Mouse (Mus musculus) hindbrain, postnatal 0 days (tissue): ENCODE measurements around the gene Nol11. TPM values are rescaled to one million over a fixed set of nuclear protein-coding genes. Genes with fewer than 3 reads are reported as not detected.
A peak's percentile ranks its signal among the peaks of the same experiment; 100 is the strongest.
"Not testable (repeated sequence)": the region's sequence is repeated elsewhere in the genome, so short reads cannot be mapped to it uniquely, and the experiment has no call there.

Experiments
- ATAC-seq: fragments of 200-750 bp; cut with Nextera tagmentation; 2 replicates; pipeline ENCODE4 v1.8.0; 2017; ENCODE audit warnings: mild to moderate bottlenecking, moderate TSS enrichment, moderate library complexity
- DNase-seq: peaks from one replicate; pipeline ENCODE4 v3.0.0-alpha.2; 2015; ENCODE audit warnings: low spot score
- H3K27ac ChIP-seq: fragments of 300-500 bp; sonication (generic); 2 replicates; pipeline ENCODE4 v1.5.1; 2014; ENCODE audit warnings: mild to moderate bottlenecking
- H3K27me3 ChIP-seq: fragments of 300-500 bp; sonication (generic); 2 replicates; pipeline ENCODE4 v1.6.1; 2014; ENCODE audit warnings: low read length, mixed read lengths; ENCODE audit not compliant: insufficient read depth
- H3K36me3 ChIP-seq: fragments of 300-500 bp; sonication (generic); 2 replicates; pipeline ENCODE4 v1.6.1; 2014; ENCODE audit warnings: low read length, mixed read lengths; ENCODE audit not compliant: insufficient read depth
- H3K4me1 ChIP-seq: fragments of 300-500 bp; sonication (generic); 2 replicates; pipeline ENCODE4 v1.6.1; 2014; ENCODE audit warnings: antibody characterized with exemption, low read length, mixed read lengths; ENCODE audit not compliant: insufficient read depth
- H3K4me2 ChIP-seq: fragments of 300-500 bp; sonication (generic); 2 replicates; pipeline ENCODE4 v1.6.1; 2014; ENCODE audit warnings: low read depth, mild to moderate bottlenecking, low read length, moderate library complexity, mixed read lengths
- H3K4me3 ChIP-seq: fragments of 300-500 bp; sonication (generic); 2 replicates; pipeline ENCODE4 v1.5.1; 2014; ENCODE audit warnings: low read length
- H3K9ac ChIP-seq: fragments of 300-500 bp; sonication (generic); replicated peaks from 2 replicates; pipeline ENCODE4 v1.6.1; 2014; ENCODE audit warnings: mild to moderate bottlenecking, low read length, moderate library complexity, mixed read lengths
- H3K9me3 ChIP-seq: fragments of 300-500 bp; sonication (generic); 2 replicates; pipeline ENCODE4 v1.6.1; 2016; ENCODE audit warnings: low read length, mixed read lengths
- CTCF ChIP-seq: IDR thresholded peaks from 2 replicates; pipeline ENCODE4 v1.5.1; 2016; ENCODE audit warnings: antibody characterized with exemption, control low read depth, low read depth
- WGBS: fragments of 180-500 bp; shearing (Covaris S2); extraction: QIAGEN DNeasy Blood & Tissue Kit; methylation state at CpG from one replicate; pipeline ENCODE4 v1.1.7; 2014; 5-methylcytosine and 5-hydroxymethylcytosine counted together
- polyA plus RNA-seq: library from polyadenylated mRNA; unstranded; fragments of >200 nt; fragmentation: Nextera tagmentation; extraction: Ambion mirVana; gene quantifications from 2 replicates; pipeline ENCODE4 v1.2.1, GENCODE M21; 2015
- total RNA-seq: library from RNA; depleted of rRNA; stranded (reverse); fragments of >200 nt; gene quantifications from 2 replicates; pipeline ENCODE4 v1.2.3, GENCODE M21; 2014

The Nol11 gene
- total and polyA plus RNA-seq, 2 experiments from 2014 or later, result 31.5 to 35.3 TPM

DNA sequence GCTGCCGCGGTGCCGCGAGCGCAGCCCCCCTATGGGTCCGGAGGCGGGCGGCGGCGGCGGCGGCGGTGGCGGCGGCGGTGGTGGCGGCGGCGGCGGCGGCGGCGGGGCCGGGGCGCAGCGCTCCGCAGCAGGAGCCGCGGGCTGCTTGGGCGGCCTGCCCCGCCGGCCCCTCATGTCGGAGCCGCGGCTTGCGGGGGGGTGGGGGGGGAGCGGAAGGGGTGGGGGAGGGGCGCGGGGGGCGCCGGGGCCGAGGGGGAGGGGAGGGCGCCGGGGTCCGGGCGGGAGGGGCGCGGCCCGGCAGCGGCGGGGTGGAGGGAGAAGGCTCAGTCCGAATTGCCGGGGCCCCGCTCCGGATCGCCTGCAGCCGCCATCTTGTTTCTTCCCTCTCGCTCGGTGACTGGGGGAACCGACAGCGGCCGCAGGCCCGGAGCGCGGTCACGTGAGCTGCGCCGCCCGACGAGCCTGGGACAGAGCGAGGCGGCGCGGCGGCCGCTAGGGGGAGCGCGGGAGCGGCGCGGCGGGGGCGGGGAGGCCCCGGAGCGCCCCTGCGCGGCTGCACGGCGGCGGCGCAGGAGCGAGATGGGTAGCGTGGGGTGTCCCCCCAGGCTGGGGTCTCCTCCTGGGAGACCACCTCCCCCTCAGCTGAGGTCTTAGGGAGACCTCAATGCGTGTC, 57.3 kb downstream of the Nol11 start, which contains the start of gene Bptf:
TSS of gene Bptf (minus strand) at position 379 of the 673 bp plus-strand sequence.
- DNase-seq, result peak; percentile 94
- peak within 1 kb of the TSS; percentile 96 for H3K27ac ChIP-seq
- H3K27me3 ChIP-seq, result no peaks in the 10 kb centered on the region
- TF ChIP-seq CTCF, result peak; percentile 41; the same call in 1 of the 2 replicates
- ATAC-seq, result peak; percentile 98
- peak within 1 kb of the TSS; percentile 95 for H3K4me2 ChIP-seq
- H3K9me3 ChIP-seq, result no peaks in the 10 kb centered on the region
- peak within 1 kb of the TSS; percentile 97 for H3K9ac ChIP-seq
- no peaks in the 10 kb centered on the region for H3K36me3 ChIP-seq
- no peaks in the 10 kb centered on the region for H3K4me1 ChIP-seq
- under 1% methylated on average over 30 of the region's 94 CpGs for WGBS
- peak within 1 kb of the TSS; percentile 97 for H3K4me3 ChIP-seq

DNA sequence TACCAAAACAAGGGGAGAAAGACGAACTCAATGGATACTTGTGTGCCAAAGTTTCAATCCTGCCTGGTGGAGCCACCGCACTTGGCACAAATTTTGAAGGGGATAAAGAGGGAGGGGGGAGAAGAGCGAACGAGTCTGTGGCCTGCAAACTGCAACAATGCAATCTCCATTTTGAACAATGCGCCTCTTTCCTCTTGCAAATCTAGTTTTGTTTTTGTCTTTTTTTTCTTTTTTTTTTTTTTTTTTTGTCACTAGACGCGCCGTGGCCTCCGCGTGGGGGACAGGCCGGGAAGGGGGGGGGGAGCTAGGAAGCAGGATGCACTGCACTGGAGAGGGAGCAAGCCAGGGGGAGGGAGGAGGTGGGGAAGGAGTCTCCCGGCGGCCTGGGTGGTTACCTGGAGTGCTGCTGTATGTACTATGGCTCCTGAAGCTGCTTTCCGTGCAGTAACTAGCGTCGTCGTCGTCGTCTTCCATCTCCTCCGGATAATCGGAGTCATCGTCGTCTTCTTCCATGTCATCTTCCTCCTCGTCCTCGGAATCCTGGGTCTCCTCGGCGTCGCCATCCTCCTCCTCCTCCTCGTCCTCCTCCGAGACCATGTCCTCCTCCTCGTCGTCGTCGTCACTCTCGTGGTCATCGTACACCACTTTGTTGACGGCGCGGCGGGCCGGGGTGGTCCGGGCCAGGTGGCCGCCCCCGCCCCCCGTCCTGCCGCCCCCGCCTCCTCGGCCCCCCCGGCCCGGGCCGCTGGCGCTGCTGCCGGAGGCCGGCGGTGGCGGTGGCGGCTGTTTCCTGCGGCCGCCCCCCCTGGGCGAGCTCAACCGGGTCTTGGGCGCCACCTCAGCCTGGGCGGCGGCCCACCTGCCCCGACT, 58.1 kb downstream of the Nol11 start:
- no peaks in the 10 kb centered on the region for H3K36me3 ChIP-seq

GRCm38 (mm10) chr11:107130221-107130788, 58.9 kb downstream of the Nol11 start:
- H3K9ac ChIP-seq, result peak overlapping the region; percentile 97
- peak overlapping the region; percentile 95 for H3K4me2 ChIP-seq
- no peak for TF ChIP-seq CTCF
- peak; percentile 18 for DNase-seq
- WGBS, result 1% methylated on average over 18 of the region's 18 CpGs
- no peaks in the 10 kb centered on the region for H3K36me3 ChIP-seq
- ATAC-seq, result no peak
- no peaks in the 10 kb centered on the region for H3K27me3 ChIP-seq
- peak overlapping the region; percentile 97 for H3K4me3 ChIP-seq
- peak overlapping the region; percentile 96; the same call in 1 of the 2 replicates for H3K27ac ChIP-seq
- H3K9me3 ChIP-seq, result no peaks in the 10 kb centered on the region
- no peaks in the 10 kb centered on the region for H3K4me1 ChIP-seq

More for the DNA sequence above, 58.1 kb downstream of the Nol11 start:
- H3K4me2 ChIP-seq, result peak overlapping the region; percentile 95
- ATAC-seq, result peak; percentile 55; the same call in 1 of the 2 replicates
- under 1% methylated on average over 43 of the region's 65 CpGs for WGBS
- peak; percentile 60 for DNase-seq
- H3K4me3 ChIP-seq, result peak overlapping the region; percentile 97
- no peaks in the 10 kb centered on the region for H3K9me3 ChIP-seq
- H3K9ac ChIP-seq, result peak overlapping the region; percentile 97
- peak overlapping the region; percentile 96 for H3K27ac ChIP-seq
- TF ChIP-seq CTCF, result no peak
- no peaks in the 10 kb centered on the region for H3K4me1 ChIP-seq
- H3K27me3 ChIP-seq, result no peaks in the 10 kb centered on the region

DNA sequence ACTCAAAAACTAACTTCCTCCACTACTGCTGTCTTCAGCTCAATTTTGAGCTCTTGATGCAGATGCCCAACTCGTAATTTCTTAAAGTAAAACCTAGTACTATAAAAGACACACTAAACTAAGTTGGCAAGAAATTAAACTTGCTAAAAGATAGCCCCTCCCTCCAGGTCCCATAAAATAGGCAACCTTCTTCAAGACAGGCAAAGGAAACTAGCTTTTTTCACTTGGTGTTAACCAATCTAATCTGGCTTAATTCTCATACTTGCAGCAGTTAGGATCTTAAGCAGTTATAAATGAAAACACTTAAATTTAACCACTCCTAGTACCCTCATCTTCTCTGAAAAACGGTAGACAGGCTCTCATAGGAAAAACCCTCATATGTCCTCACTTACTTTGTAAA, 59.5 kb downstream of the Nol11 start:
- no peaks in the 10 kb centered on the region for H3K27me3 ChIP-seq
- no peaks in the 10 kb centered on the region for H3K4me1 ChIP-seq
- H3K27ac ChIP-seq, result no peak overlapping the region
- ATAC-seq, result no peak
- no peak for DNase-seq
- peak overlapping the region; percentile 97 for H3K4me3 ChIP-seq
- H3K9ac ChIP-seq, result 0 out of 2 replicates have a peak overlapping the region, but pooled peaks have one; percentile 97
- H3K9me3 ChIP-seq, result no peaks in the 10 kb centered on the region
- H3K36me3 ChIP-seq, result no peaks in the 10 kb centered on the region
- 13% methylated on average over 2 of the region's 2 CpGs for WGBS
- peak overlapping the region; percentile 95 for H3K4me2 ChIP-seq
- no peak for TF ChIP-seq CTCF

GRCm38 (mm10) chr11:107126716-107127115, 62.5 kb downstream of the Nol11 start:
- H3K4me3 ChIP-seq, H3K27ac ChIP-seq, H3K27me3 ChIP-seq, DNase-seq, H3K9me3 ChIP-seq, H3K4me1 ChIP-seq, H3K4me2 ChIP-seq, ATAC-seq, H3K9ac ChIP-seq, H3K36me3 ChIP-seq: not testable (repeated sequence)
- 100% methylated on average over 1 of the region's 2 CpGs for WGBS

DNA sequence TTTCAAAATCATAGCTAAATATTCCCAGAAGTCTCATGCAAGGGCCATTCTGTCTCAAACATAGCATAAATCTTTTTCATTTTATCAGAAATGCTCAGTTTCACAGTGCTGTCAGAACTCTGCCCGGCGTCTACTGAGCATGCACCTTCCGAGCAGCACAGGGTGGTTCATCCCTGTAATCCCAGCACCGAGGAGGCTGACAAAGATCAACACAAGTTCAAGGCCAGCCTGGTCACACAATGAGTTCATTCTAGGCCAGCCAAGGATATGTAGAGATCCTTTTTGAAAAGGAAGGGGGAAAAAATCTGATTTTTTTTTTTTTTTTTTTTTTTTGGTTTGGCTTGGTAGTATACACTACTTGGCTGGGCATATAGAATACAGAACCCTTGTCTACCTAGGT, 64.2 kb downstream of the Nol11 start:
- H3K36me3 ChIP-seq, result no peaks in the 10 kb centered on the region
- H3K4me3 ChIP-seq, result no peak overlapping the region
- H3K4me2 ChIP-seq, result 0 out of 2 replicates have a peak overlapping the region, but pooled peaks have one; percentile 21
- no peaks in the 10 kb centered on the region for H3K9me3 ChIP-seq
- ATAC-seq (no peak), DNase-seq (no peak)
- peaks cover 10% of the 10 kb centered on the region for H3K4me1 ChIP-seq
- no peaks in the 10 kb centered on the region for H3K27me3 ChIP-seq
- no peak for TF ChIP-seq CTCF
- 83% methylated on average over 4 of the region's 4 CpGs for WGBS
- H3K27ac ChIP-seq, result peak overlapping the region; percentile 32; the same call in 1 of the 2 replicates
- H3K9ac ChIP-seq, result no peak overlapping the region
